Mouse (Mus musculus): ENCODE results near the gene Trnau1ap. TPM values are rescaled to one million over a fixed set of nuclear protein-coding genes. Genes with fewer than 3 reads are reported as not detected.

The Trnau1ap gene
- polyA plus RNA-seq, 1 experiment from 2014 or later = 62.3 TPM

- WGBS = 9% methylated on average over 10 of the region's 10 CpGs
- H3K27ac ChIP-seq (replicated peaks; ENCODE audit: low read depth, low read length) = peak overlapping the region; percentile 66
- no peaks in the 10 kb centered on the region for H3K27me3 ChIP-seq (replicated peaks; ENCODE audit: control insufficient read depth, insufficient read depth, low read length)
These were observed 557 bp upstream of the Trnau1ap start for GRCm38 (mm10) chr4:132329835-132330354.

GRCm38 (mm10) chr4:132328391-132328982 is 851 bp downstream of the Trnau1ap start:
- H3K4me3 ChIP-seq (ENCODE audit: low read depth, low read length) = peak overlapping the region; percentile 79
- WGBS = 44% methylated on average over 14 of the region's 14 CpGs
- ATAC-seq (ENCODE audit: low read depth) (no peak), DNase-seq (ENCODE audit: low spot score) (no peak)
- H3K36me3 ChIP-seq (ENCODE audit: control insufficient read depth, insufficient read depth, low read length) = peaks cover 55% of the 10 kb centered on the region
- H3K27ac ChIP-seq (replicated peaks; ENCODE audit: low read depth, low read length) = peak overlapping the region; percentile 66; the same call in 1 of the 2 replicates
- H3K9ac ChIP-seq (ENCODE audit: low read depth, low read length) = peak overlapping the region; percentile 89
- no peaks in the 10 kb centered on the region for H3K27me3 ChIP-seq (replicated peaks; ENCODE audit: control insufficient read depth, insufficient read depth, low read length)
- H3K4me1 ChIP-seq (ENCODE audit: control insufficient read depth, insufficient read depth, low read length) = peaks cover 13% of the 10 kb centered on the region
- no peaks in the 10 kb centered on the region for H3K9me3 ChIP-seq (ENCODE audit: control insufficient read depth, low read length)
- H3K4me2 ChIP-seq (ENCODE audit: low read depth, low read length) = peak overlapping the region; percentile 83

More at GRCm38 (mm10) chr4:132329835-132330354, 557 bp upstream of the Trnau1ap start:
- peak overlapping the region; percentile 89 for H3K9ac ChIP-seq (ENCODE audit: low read depth, low read length)
- H3K4me1 ChIP-seq (ENCODE audit: control insufficient read depth, insufficient read depth, low read length) = peaks cover 13% of the 10 kb centered on the region
- DNase-seq (ENCODE audit: low spot score) (no peak), ATAC-seq (ENCODE audit: low read depth) (peak; percentile 6; the same call in 1 of the 2 replicates)
- H3K4me2 ChIP-seq (ENCODE audit: low read depth, low read length) = peak overlapping the region; percentile 83
- peak overlapping the region; percentile 79 for H3K4me3 ChIP-seq (ENCODE audit: low read depth, low read length)
- no peaks in the 10 kb centered on the region for H3K9me3 ChIP-seq (ENCODE audit: control insufficient read depth, low read length)
- peaks cover 55% of the 10 kb centered on the region for H3K36me3 ChIP-seq (ENCODE audit: control insufficient read depth, insufficient read depth, low read length)

- H3K36me3 ChIP-seq (ENCODE audit: control insufficient read depth, insufficient read depth, low read length) = peaks cover 54% of the 10 kb centered on the region
- no peaks in the 10 kb centered on the region for H3K27me3 ChIP-seq (replicated peaks; ENCODE audit: control insufficient read depth, insufficient read depth, low read length)
- no peak for DNase-seq (ENCODE audit: low spot score)
- H3K9me3 ChIP-seq (ENCODE audit: control insufficient read depth, low read length) = no peaks in the 10 kb centered on the region
- H3K4me3 ChIP-seq (ENCODE audit: low read depth, low read length) = no peak overlapping the region
- no peak for ATAC-seq (ENCODE audit: low read depth)
- peaks cover 13% of the 10 kb centered on the region for H3K4me1 ChIP-seq (ENCODE audit: control insufficient read depth, insufficient read depth, low read length)
- 70% methylated on average over 5 of the region's 5 CpGs for WGBS
- H3K4me2 ChIP-seq (ENCODE audit: low read depth, low read length) = no peak overlapping the region
- no peak overlapping the region for H3K27ac ChIP-seq (replicated peaks; ENCODE audit: low read depth, low read length)
- H3K9ac ChIP-seq (ENCODE audit: low read depth, low read length) = no peak overlapping the region
These were observed 2.9 kb downstream of the Trnau1ap start for GRCm38 (mm10) chr4:132326481-132326880.

GRCm38 (mm10) chr4:132315711-132316110 is 13.6 kb downstream of the Trnau1ap start:
- ATAC-seq (ENCODE audit: low read depth) (no peak), DNase-seq (ENCODE audit: low spot score) (no peak)
- Histone ChIP-seq H3K36me3 (ENCODE audit: control insufficient read depth, insufficient read depth, low read length) (peaks cover 91% of the 10 kb centered on the region), H3K4me1 (ENCODE audit: control insufficient read depth, insufficient read depth, low read length) (no peaks in the 10 kb centered on the region), H3K27me3 (replicated peaks; ENCODE audit: control insufficient read depth, insufficient read depth, low read length) (no peaks in the 10 kb centered on the region), H3K4me2 (ENCODE audit: low read depth, low read length) (no peak overlapping the region), H3K9me3 (ENCODE audit: control insufficient read depth, low read length) (no peaks in the 10 kb centered on the region), H3K27ac (replicated peaks; ENCODE audit: low read depth, low read length) (no peak overlapping the region), H3K4me3 (ENCODE audit: low read depth, low read length) (no peak overlapping the region), H3K9ac (ENCODE audit: low read depth, low read length) (no peak overlapping the region)
- WGBS = 83% methylated on average over 8 of the region's 8 CpGs

GRCm38 (mm10) chr4:132312627-132313026 is 16.7 kb downstream of the Trnau1ap start:
- no peak for DNase-seq (ENCODE audit: low spot score)
- Histone ChIP-seq H3K27ac (replicated peaks; ENCODE audit: low read depth, low read length) (no peak overlapping the region), H3K27me3 (replicated peaks; ENCODE audit: control insufficient read depth, insufficient read depth, low read length) (no peaks in the 10 kb centered on the region), H3K4me2 (ENCODE audit: low read depth, low read length) (no peak overlapping the region), H3K4me1 (ENCODE audit: control insufficient read depth, insufficient read depth, low read length) (peaks cover 9% of the 10 kb centered on the region), H3K9ac (ENCODE audit: low read depth, low read length) (no peak overlapping the region), H3K4me3 (ENCODE audit: low read depth, low read length) (no peak overlapping the region), H3K9me3 (ENCODE audit: control insufficient read depth, low read length) (no peaks in the 10 kb centered on the region), H3K36me3 (ENCODE audit: control insufficient read depth, insufficient read depth, low read length) (peaks cover 75% of the 10 kb centered on the region)
- ATAC-seq (ENCODE audit: low read depth) = no peak
- 88% methylated on average over 5 of the region's 5 CpGs for WGBS

DNA sequence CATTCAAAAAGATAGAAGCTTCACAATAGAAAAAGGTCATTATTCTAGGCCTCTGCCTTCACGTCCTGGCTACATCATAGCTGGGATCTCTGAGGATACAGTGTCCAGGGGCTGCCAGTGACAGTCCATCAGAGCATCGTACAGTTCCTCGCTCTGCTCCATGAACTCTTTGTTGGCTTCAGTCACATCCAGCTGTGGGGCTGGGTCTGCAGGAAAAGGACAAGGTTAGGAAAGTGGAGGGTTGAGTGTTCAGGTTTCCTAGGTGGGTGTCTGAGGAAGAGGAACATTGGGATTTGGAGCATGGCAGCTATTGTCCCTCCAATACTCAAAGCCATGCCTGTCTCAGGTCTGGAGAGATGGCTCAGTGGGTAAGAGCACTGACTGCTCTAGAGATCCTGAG is 17.5 kb downstream of the Trnau1ap start:
- WGBS = 48% methylated on average over 3 of the region's 3 CpGs
- Histone ChIP-seq H3K36me3 (ENCODE audit: control insufficient read depth, insufficient read depth, low read length) (peaks cover 67% of the 10 kb centered on the region), H3K27me3 (replicated peaks; ENCODE audit: control insufficient read depth, insufficient read depth, low read length) (no peaks in the 10 kb centered on the region), H3K4me2 (ENCODE audit: low read depth, low read length) (no peak overlapping the region), H3K9me3 (ENCODE audit: control insufficient read depth, low read length) (no peaks in the 10 kb centered on the region), H3K27ac (replicated peaks; ENCODE audit: low read depth, low read length) (no peak overlapping the region), H3K9ac (ENCODE audit: low read depth, low read length) (no peak overlapping the region), H3K4me1 (ENCODE audit: control insufficient read depth, insufficient read depth, low read length) (peaks cover 9% of the 10 kb centered on the region), H3K4me3 (ENCODE audit: low read depth, low read length) (no peak overlapping the region)
- DNase-seq (ENCODE audit: low spot score) (no peak), ATAC-seq (ENCODE audit: low read depth) (no peak)

GRCm38 (mm10) chr4:132311209-132311608 is 18.1 kb downstream of the Trnau1ap start:
- Histone ChIP-seq H3K4me1 (ENCODE audit: control insufficient read depth, insufficient read depth, low read length) (peaks cover 9% of the 10 kb centered on the region), H3K9ac (ENCODE audit: low read depth, low read length) (no peak overlapping the region), H3K4me2 (ENCODE audit: low read depth, low read length) (no peak overlapping the region), H3K27ac (replicated peaks; ENCODE audit: low read depth, low read length) (no peak overlapping the region), H3K27me3 (replicated peaks; ENCODE audit: control insufficient read depth, insufficient read depth, low read length) (no peaks in the 10 kb centered on the region), H3K4me3 (ENCODE audit: low read depth, low read length) (no peak overlapping the region), H3K9me3 (ENCODE audit: control insufficient read depth, low read length) (no peaks in the 10 kb centered on the region), H3K36me3 (ENCODE audit: control insufficient read depth, insufficient read depth, low read length) (peaks cover 61% of the 10 kb centered on the region)
- ATAC-seq (ENCODE audit: low read depth) (no peak), DNase-seq (ENCODE audit: low spot score) (no peak)
- WGBS = 29% methylated on average over 1 of the region's 1 CpGs

DNA sequence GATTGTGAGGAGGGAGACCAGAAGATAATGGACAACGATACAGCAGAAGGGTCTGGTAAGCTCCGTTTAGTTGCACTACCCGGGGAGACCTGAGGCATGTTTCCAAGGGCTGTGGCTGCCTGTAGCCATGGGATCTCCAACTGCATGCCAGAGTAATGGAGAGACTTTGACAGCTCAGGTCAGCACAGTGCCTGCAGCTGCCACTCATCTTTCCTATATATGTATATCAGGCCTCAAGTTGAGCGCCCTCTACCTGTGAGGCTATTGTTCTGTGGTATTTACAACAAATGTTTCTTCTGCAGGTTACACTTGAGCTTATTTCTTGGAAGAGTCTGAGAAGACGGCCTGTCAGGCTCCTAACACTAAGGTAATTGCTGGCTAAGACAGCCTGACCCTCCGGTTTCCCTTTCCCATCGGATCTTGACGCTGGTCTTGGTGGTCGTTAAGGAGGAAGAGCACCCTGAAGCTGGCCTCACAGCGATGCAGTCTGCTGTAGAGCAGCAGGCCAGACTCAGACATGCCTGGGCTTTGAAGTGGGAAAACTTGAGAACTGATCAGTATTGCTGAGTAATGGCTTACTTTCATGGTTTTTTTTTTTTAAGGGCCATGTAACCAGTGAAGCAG is 19.4 kb downstream of the Trnau1ap start:
- Histone ChIP-seq H3K4me2 (ENCODE audit: low read depth, low read length) (peak overlapping the region; percentile 95), H3K36me3 (ENCODE audit: control insufficient read depth, insufficient read depth, low read length) (peaks cover 53% of the 10 kb centered on the region), H3K9me3 (ENCODE audit: control insufficient read depth, low read length) (no peaks in the 10 kb centered on the region), H3K4me1 (ENCODE audit: control insufficient read depth, insufficient read depth, low read length) (peaks cover 9% of the 10 kb centered on the region), H3K27me3 (replicated peaks; ENCODE audit: control insufficient read depth, insufficient read depth, low read length) (no peaks in the 10 kb centered on the region), H3K27ac (replicated peaks; ENCODE audit: low read depth, low read length) (peak overlapping the region; percentile 94; the same call in 1 of the 2 replicates), H3K9ac (ENCODE audit: low read depth, low read length) (peak overlapping the region; percentile 97), H3K4me3 (ENCODE audit: low read depth, low read length) (peak overlapping the region; percentile 95)
- peak; percentile 73 for DNase-seq (ENCODE audit: low spot score)
- WGBS = 25% methylated on average over 10 of the region's 10 CpGs
- peak; percentile 64 for ATAC-seq (ENCODE audit: low read depth)

Data from embryonic facial prominence, embryonic 14.5 days (tissue).